Mouse (Mus musculus): ENCODE measurements around the gene Gm11214.

DNA sequence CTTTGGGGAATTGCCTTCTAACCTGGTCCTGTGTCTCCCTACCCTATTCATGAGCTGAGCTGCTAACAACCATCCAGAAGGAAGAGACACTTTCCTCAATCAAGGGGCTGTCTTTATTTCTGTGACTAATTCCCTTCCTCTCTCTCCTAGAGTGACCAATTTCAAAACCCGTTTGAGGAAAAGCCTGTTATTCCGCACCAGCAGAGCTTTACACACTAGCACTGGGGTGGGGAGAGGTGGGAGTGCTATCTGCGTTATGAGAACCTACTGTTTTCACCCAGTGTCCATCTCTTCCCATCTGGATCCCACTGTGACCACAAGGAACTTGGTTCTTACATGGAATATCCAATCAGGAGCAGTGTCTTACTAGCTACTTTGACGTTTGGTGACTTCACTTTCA, 4.1 kb downstream of the Gm11214 start:
- TF ChIP-seq POLR2A (IDR thresholded peaks at IDR 0.05; ENCODE audit: borderline replicate concordance, extremely low read depth, low read depth, low read length): no peak
- TF ChIP-seq CTCF (IDR thresholded peaks at IDR 0.05; ENCODE audit: insufficient read depth, low read length): no peak

Data from lung, adult 2 months (tissue).